Mouse (Mus musculus) bone marrow, adult 2 months (tissue): ENCODE results near the gene Fbxo47. TPM values are rescaled to one million over a fixed set of nuclear protein-coding genes. Genes with fewer than 3 reads are reported as not detected.
A peak's percentile ranks its signal among the peaks of the same experiment; 100 is the strongest.
"Not testable (repeated sequence)": the region's sequence is repeated elsewhere in the genome, so short reads cannot be mapped to it uniquely, and the experiment has no call there.

Experiments
- H3K27ac ChIP-seq: fragments of 200-500 bp; 2 replicates; pipeline ENCODE4 v1.5.1; 2012; ENCODE audit warnings: low read depth, mild to moderate bottlenecking, control low read depth, inconsistent platforms, low read length; ENCODE audit not compliant: control insufficient read depth, poor library complexity, insufficient read depth
- H3K4me1 ChIP-seq: fragments of 200-500 bp; 2 replicates; pipeline ENCODE4 v1.6.1; 2011; ENCODE audit warnings: low read length; ENCODE audit not compliant: control insufficient read depth, insufficient read depth
- H3K4me3 ChIP-seq: fragments of 200-500 bp; replicated peaks from 2 replicates; pipeline ENCODE3; 2011; ENCODE audit warnings: mild to moderate bottlenecking, low read depth, low read length, control low read depth; ENCODE audit not compliant: control insufficient read depth
- CTCF ChIP-seq: fragments of 200-500 bp; IDR thresholded peaks from 2 replicates; pipeline ENCODE4 v1.5.1; 2011; ENCODE audit warnings: low read length, control low read depth; ENCODE audit not compliant: control insufficient read depth, insufficient read depth
- POLR2A ChIP-seq: fragments of 200-500 bp; IDR thresholded peaks from 2 replicates; pipeline ENCODE4 v1.6.1; 2011; ENCODE audit warnings: low read depth, mild to moderate bottlenecking, control low read depth, low read length, borderline replicate concordance; ENCODE audit not compliant: control insufficient read depth
- WGBS: fragments of 180-500 bp; shearing (Covaris S2); methylation state at CpG from one replicate; pipeline ENCODE4 v1.1.7; 2018; 5-methylcytosine and 5-hydroxymethylcytosine counted together
- polyA plus RNA-seq: library from polyadenylated mRNA; stranded (reverse); fragments of >200 nt; gene quantifications from 2 replicates; pipeline ENCODE4 v1.2.4, GENCODE M21; 2011; ENCODE audit warnings: low replicate concordance; ENCODE audit not compliant: missing spikeins, insufficient read depth, insufficient read length

The Fbxo47 gene
- polyA plus RNA-seq, 1 experiment: not detected

DNA sequence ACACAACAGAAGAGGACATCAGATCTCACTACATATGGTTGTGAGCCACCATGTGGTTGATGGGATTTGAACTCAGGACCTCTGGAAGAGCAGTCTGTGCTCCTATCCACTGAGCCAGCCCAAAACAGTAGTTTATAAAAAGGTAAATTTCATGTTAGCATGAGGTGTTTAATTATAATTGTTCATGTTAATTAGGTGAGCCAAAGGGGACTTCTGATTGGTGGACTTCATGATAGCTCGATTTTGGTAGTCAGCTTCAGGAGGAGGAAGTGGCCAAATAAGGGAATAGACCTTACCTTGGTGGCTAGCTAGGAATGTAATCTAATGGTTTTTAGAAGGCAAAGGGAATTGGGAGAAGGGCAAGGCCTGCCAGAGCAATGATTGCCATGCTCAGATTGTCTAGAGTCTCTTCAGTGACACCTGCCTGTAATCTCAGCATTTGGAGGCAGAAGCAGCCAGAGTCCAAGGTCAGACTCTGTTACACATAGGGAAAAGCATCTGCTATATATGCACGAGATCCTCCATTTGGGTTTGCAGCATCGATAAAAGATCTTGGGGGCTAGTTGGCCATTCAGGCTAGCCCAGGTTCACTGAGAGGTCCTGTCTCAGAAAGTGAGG lies 13.7 kb upstream of the Fbxo47 start:
- TF ChIP-seq POLR2A: no peak
- no peak for TF ChIP-seq CTCF
- WGBS: 59% methylated on average over 3 of the region's 3 CpGs
- H3K4me3 ChIP-seq: no peak overlapping the region
- no peaks in the 10 kb centered on the region; the same call in 1 of the 2 replicates for H3K4me1 ChIP-seq
- H3K27ac ChIP-seq: no peak overlapping the region

DNA sequence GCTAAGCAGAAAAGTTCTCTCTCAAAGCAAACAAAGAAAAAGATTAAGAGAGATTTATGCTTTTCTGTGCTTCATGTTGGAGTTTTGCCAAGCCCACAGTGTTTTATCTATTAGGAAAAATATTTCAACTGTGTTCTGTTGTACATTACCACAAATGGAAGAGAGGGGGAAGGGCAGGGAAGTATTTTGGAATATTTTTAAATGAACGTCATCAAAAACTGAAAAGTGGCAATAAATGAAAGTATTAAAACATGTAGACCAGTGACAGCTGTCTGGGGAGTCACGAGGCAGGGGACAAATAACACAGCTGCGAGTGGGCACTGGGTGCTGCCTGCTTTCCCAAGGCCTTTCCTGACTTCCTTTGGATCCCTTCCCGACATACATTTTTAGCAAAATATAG lies 12.7 kb upstream of the Fbxo47 start:
- H3K4me1 ChIP-seq: no peaks in the 10 kb centered on the region; the same call in 1 of the 2 replicates
- no peak for TF ChIP-seq POLR2A
- no peak for TF ChIP-seq CTCF
- no peak overlapping the region for H3K27ac ChIP-seq
- no peak overlapping the region for H3K4me3 ChIP-seq
- WGBS: 65% methylated on average over 4 of the region's 4 CpGs

DNA sequence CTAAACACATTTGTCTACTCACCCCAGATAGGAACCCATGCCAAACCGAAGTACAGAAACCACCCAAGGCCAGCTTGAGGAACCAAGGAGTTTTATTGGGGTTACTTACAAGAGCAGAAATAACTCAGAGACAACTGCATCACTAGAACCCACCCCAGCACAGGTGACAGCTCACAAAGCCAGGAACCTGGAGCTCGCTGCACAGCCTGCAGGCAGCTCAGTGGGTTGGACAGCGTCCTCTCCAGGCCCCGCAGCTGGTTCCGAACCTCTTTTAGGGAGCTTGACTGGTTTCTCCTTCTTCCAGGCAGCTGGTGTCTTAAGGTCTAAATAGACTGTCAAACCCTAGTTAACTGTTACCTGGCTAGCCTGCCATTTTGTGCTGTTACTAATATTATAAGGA lies 7.9 kb upstream of the Fbxo47 start:
- H3K4me3 ChIP-seq: no peak overlapping the region
- WGBS: 76% methylated on average over 5 of the region's 5 CpGs

DNA sequence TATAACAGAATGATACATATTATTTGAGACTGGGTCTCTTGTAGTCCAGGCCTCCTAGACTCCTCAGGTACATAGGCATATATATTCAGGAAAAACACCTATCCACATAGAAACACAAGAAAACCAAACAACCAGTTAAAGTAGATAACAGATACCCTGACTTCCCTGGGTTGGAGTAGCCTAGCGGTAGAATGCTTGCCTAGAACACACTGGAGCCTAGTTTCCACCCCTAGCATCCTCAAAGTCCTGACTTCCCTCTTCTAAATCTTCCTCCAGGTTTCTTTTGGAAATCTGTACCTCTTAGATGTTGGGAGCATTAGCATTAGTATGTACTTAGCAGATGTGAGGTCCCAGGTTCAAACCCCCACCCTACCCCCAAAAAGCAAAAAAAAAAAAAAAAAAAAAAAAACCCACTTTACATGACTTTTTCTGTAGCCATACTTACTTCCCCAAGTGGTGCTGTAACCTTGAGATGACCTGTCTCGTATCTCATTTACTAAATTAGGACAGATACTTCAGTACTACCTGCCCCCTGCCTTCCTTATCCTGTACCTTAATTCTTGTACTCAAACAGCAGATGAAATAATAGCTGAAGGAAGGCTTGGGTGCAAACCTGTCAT lies 1.5 kb upstream of the Fbxo47 start:
- no peak for TF ChIP-seq POLR2A
- no peak for TF ChIP-seq CTCF
- WGBS: 74% methylated on average over 2 of the region's 2 CpGs

More for the DNA sequence above, 7.9 kb upstream of the Fbxo47 start:
- Histone ChIP-seq H3K4me1 (no peaks in the 10 kb centered on the region; the same call in 1 of the 2 replicates), H3K27ac (no peak overlapping the region)
- TF ChIP-seq CTCF (no peak), POLR2A (no peak)

DNA sequence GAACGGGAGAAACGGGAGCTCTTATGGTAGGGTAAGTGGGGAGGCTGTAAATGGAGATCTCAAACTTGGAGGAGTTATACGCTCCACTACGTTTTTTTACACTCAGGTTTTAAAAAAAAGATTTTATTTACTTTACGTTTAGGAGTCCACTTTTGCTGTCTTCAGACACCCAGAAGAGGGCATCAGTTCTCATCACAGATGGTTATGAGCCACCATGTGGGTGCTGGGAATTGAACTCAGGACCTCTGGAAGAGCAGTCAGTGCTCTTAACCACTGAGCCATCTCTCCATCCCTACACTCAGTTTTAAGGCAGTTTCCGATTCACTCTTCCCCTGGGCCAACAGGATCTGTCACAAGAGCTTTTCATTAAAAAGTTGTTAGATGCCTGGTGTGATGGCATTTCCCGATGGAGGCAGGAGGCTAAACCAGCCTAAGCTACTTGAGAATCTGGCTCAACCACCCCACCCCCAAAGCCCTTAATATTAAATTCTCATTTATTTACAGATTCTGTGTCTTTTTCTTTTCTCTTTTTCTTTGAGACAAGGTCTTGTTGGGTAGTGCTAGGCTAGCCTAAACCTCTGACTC lies 739 bp upstream of the Fbxo47 start:
- H3K4me1 ChIP-seq: no peaks in the 10 kb centered on the region
- WGBS: 28% methylated on average over 7 of the region's 7 CpGs
- no peak overlapping the region; the same call in 1 of the 2 replicates for H3K27ac ChIP-seq

More for the DNA sequence above, 1.5 kb upstream of the Fbxo47 start:
- Histone ChIP-seq H3K4me1 (no peaks in the 10 kb centered on the region), H3K4me3 (no peak overlapping the region), H3K27ac (no peak overlapping the region)

DNA sequence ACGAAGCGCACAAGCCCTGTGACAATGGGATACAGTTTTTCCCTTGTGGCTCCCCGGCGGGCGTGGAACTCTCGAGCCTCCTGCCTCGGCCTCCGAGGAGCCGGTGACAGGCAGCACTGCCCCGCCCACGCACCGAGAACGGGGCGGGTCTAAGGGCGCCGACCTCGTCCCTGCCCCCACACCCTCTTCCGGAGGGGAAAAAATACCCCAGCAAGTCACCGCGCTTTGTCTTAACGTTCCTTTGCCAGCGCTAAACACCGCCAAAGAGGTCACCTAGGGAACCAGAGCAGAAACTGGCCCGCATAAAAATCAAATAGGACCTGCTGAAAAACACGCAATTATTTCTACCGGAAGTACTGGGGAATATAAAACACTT lies 424 bp downstream of the Fbxo47 start:
- Histone ChIP-seq H3K4me1 (no peaks in the 10 kb centered on the region), H3K27ac (peak overlapping the region; percentile 75), H3K4me3 (peak overlapping the region; percentile 81)
- 5% methylated on average over 26 of the region's 26 CpGs for WGBS
- no peak for TF ChIP-seq CTCF
- TF ChIP-seq POLR2A: peak; percentile 45; the same call in 1 of the 2 replicates

More for the DNA sequence above, 739 bp upstream of the Fbxo47 start:
- peak overlapping the region; percentile 92 for H3K4me3 ChIP-seq
- TF ChIP-seq CTCF: no peak
- TF ChIP-seq POLR2A: no peak

DNA sequence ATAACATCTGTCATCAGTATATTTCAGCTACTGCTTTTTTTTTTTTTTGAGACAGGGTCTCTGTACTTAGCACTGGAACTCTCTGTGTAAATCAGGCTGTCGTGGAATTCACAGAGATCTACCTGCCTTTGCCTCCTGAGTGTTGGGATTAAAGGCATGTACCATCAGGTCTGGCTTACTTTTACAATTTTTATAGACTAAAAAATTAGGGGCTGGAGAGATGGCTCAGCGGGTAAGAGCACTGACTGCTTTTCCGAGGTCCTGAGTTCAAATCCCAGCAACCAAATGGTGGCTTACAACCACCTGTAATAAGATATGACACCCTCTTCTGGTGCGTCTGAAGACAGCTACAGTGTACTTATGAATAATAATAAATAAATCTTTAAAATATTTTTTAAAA lies 3.6 kb downstream of the Fbxo47 start:
- TF ChIP-seq CTCF (no peak), POLR2A (no peak)

DNA sequence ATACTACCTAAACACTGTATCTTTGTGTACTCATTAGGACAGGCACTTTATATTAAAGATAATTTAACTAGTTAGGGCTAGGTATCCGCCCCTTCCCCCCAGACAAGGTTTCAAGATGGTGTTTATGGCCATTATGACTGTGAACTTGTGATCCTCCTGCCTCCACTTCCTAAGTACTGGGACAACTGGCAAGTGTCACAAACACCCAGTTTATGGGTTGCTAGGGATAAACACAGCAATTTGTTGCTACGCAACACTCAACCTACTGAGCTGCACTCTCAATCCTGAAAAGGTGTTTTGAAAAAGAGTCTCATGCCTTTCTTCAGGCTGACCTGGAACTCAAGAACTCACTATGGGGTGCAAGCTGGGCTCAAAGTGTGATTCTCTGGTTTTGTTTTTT lies 6.6 kb downstream of the Fbxo47 start:
- Histone ChIP-seq H3K4me3 (no peak overlapping the region), H3K4me1 (no peaks in the 10 kb centered on the region), H3K27ac (no peak overlapping the region)
- WGBS: 86% methylated on average over 2 of the region's 2 CpGs
- TF ChIP-seq CTCF (no peak), POLR2A (no peak)

More for the DNA sequence above, 3.6 kb downstream of the Fbxo47 start:
- no peaks in the 10 kb centered on the region for H3K4me1 ChIP-seq
- 81% methylated on average over 4 of the region's 4 CpGs for WGBS
- no peak overlapping the region for H3K4me3 ChIP-seq
- no peak overlapping the region for H3K27ac ChIP-seq

DNA sequence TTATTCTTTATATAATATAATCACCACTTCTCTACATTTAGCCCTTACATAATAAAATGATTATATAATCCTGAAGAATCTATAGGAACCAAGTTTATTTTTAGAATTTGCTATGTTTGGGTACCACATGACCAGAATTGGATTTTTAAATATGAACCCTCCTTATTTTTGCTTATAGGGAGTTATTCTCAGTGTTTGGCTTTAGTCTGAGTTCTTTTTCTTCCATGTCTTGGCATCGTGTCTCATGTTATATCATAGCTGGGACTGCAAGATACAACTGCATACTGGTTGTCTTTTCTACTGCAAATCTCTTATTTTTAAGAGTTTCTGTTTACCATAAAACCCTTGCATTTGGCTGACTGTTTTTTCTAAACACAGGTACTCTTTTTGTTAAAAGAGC lies 9.6 kb downstream of the Fbxo47 start:
- no peak for TF ChIP-seq POLR2A
- TF ChIP-seq CTCF: no peak
- no peak overlapping the region for H3K27ac ChIP-seq
- 80% methylated on average over 1 of the region's 1 CpGs for WGBS
- H3K4me3 ChIP-seq: no peak overlapping the region
- no peaks in the 10 kb centered on the region for H3K4me1 ChIP-seq

DNA sequence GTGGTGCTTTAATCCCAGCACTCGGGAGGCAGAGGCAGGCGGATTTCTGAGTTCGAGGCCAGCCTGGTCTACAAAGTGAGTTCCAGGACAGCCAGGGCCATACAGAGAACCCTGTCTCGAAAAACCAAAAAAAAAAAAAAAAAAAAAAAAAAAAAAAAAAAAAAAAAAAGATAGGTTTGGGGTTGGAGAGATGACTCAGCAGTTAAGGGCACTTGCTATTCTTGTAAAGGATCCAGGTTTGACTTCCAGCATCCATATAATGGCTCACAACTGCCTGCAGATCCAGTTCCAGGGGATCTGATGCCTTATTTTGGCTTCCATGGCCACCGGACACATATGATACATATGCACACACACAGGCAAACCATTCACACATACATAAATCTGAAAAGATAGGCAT lies 11.6 kb downstream of the Fbxo47 start:
- H3K4me3 ChIP-seq, H3K4me1 ChIP-seq, H3K27ac ChIP-seq: not testable (repeated sequence)
- 74% methylated on average over 5 of the region's 5 CpGs for WGBS
